Mouse (Mus musculus): Measurements from ENCODE around the gene Camk2d.

Gene Camk2d

DNA sequence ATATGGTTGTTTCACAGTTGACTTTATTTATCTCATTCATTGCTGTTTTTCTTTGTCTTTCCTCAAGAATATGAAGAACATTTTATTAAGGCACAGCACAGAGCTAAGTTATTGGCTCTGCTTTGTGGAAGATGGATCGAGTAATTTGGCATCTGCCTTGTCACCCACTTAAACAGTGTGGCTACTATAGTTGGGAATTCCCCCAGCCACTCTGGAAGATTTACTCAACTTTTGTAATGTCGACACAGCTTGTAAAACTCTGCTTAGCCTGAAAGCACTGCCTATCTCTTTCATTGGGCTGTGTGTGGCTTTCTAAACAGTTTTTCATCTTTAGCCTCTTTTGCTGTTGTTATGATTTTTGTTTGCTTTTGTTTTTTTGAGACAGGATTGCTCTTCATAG is 56.3 kb downstream of the Camk2d start:
- DNase-seq (ENCODE audit: low read depth) = no peak

DNA sequence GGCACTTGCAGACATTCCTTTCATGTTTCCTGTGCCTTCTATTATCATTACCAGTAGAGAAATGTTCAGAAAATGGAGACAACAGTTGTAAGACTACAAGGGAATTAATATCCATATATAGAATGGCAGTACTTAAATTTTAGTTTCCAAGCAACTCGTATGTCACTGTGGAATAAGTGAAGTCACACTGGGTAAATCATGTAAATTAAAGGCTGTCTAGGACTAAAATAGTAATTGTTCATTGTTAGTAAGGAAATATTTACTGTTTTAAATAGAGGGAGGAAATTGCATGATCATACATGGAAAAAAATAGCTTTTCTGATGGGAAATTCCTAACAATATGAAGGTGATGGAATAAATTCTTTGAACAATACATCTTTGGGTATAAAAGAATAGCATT is 57.0 kb downstream of the Camk2d start:
- DNase-seq (ENCODE audit: low read depth) = no peak

DNA sequence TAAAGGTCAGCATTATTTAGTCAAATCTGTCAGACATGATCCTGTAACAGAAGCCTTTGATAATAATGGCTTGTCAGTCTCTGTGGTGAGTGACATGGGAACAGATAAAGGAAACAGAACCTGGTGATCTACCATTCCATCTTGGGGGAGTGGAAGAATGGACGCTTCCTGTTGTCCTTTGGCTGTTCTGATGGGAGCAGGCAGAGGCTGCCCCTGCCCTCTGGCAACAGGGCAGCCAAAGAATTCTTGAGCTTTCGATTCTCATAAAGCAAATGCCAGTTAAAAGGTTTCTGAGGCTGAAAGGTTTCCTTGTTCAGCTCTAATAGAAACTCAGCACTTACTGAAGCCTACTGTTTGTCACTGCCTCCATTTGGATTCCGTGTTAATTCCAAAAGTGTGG is 60.1 kb downstream of the Camk2d start:
- no peak for DNase-seq (ENCODE audit: low read depth)

DNA sequence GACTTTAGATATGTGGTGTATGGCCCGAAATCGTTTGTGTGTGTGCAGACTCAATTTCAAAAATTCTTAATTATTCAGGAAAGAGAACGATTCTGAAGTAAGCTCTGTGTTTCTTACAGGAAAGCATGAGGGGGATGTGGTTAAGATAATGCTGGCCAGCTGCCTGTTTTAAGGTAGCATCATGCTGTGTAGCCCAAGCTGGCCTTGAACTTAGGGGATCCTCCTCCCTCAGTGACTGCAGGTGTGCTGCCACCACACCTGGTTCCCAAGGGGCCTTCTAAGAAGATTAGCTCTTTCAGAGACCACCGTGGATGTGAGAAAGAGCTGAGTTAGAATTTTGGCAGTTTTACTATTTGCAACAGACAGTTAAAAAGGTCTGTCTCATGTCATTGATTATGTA is 61.8 kb downstream of the Camk2d start:
- DNase-seq (ENCODE audit: low read depth) = no peak

DNA sequence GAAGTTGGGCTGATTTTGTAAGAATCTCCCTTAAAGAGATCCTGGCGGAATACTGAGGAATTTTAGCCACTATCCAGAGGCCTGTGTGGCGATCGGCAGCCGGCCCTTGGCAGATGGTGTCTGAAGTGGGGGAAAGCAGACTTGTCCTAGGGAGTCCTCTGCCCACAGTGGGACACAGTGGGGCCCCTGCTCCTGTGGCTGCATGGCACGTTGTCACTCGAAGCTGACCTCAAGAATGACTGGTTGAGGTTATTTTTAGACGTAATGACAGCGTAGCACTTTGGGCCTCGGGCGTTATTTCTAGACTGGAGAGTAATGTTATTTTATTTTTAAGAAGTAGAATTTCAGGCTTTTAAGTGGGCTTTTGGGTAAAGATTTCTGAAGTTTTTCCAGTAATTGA is 62.7 kb downstream of the Camk2d start:
- no peak for DNase-seq (ENCODE audit: low read depth)

DNA sequence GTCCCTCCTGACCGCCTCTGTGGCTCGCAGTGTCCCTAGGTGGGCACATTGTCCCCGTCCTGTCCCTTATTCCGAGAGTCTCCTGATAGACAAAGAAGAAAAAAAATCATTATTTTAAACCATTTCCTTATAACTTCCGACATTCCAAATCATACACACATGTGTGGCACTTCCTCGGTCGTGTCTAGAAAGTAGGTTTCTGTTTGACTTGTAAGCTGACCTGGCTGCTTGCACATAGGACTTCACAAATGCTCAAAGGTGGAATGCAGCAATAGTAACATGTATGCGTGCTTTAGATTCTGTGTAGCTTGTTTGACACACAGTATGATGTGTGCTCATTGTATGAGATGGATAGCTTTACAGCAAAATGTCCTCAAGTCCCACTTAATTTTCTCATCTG is 63.1 kb downstream of the Camk2d start:
- DNase-seq (ENCODE audit: low read depth) = no peak

DNA sequence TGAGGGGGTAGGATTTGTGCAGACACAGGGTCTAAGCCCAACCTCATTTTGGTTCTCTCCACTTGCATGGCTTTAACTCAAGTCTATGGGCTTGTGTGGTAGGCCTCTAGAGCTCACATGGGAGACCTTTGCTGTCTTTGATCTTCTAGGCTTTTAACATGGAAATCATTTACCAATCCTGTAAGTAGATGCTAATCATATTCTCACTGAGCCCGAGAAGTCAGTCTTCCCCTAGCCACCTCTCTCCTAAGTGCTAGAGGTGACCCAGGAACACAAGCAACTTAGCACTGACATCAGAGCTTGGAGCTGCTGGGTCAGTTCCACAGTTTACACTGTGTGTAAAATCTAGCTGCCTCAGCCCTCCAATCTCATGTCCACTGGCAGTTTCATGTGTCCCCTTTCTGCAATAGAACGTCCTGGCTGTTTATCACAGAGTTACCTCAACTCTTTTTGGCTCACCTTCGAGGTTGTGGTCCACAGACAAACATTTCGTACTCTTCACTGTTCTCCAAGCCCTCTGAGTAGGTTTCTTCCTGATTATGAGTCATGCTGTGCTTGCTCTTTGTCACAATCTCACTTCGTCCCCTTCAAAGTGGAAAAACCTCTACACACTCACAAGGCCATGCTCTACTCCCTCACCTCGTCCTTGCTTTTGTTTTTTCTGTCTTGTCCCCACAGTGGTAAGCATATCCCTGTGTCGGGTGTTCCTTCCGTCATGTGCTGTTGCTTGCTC is 63.9 kb downstream of the Camk2d start:
- no peak for DNase-seq (ENCODE audit: low read depth)

DNA sequence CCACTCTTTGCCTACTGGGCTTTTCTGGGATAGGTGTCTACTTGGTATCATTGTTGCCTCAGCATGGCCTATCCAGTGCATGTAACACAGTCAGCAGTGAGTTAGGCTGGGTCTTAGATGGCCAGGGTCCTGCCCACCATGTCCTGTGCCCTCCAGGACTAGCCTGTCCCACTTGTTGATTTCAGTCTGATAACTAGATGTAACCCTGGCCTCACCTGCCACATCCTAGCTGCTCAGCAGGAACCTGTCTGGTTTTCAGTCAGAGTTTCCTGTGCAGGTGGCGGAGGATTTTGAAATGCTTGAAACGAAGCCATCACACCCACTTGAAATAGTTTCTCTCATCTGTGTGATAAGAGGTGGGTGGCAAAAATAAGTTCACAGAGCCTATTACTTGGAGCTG is 64.5 kb downstream of the Camk2d start:
- DNase-seq (ENCODE audit: low read depth) = no peak

DNA sequence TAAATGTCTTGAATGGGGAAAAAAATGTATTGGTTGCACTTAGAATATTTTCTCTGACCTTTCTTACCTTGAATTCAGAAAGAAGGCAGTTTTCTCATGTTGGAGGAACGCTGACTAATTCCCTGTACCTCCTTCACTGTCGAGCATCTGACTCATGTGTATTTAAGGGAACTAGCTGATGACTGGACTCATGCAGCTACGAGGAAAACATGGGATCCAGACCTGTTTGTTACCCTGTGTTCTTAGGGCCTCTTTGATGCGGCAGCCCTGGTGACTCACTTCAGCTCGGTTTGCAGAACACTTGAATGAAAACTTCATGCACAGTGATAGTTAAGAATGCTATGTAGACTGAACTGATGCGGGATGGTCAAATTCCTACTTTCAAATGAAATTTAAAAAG is 64.9 kb downstream of the Camk2d start:
- no peak for DNase-seq (ENCODE audit: low read depth)

DNA sequence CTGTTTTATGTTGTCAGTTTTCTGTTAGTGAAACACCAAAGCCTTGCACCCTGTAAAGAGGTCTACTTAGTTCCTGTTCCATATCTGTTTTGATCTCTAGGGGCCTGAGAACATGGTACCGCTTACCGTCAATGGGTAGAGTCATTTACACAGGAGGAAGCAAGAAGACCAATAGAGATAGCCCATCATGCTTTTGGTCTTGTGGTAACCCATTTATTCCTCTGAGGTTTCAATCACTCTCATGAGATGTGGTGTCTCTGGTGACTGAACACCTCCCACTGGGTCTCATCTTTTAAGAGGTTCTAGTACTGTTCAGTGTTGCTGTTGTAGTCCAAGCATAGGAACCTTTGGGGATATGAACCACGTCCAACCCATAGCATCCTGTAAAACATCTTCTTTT is 65.8 kb downstream of the Camk2d start:
- DNase-seq (ENCODE audit: low read depth) = no peak

DNA sequence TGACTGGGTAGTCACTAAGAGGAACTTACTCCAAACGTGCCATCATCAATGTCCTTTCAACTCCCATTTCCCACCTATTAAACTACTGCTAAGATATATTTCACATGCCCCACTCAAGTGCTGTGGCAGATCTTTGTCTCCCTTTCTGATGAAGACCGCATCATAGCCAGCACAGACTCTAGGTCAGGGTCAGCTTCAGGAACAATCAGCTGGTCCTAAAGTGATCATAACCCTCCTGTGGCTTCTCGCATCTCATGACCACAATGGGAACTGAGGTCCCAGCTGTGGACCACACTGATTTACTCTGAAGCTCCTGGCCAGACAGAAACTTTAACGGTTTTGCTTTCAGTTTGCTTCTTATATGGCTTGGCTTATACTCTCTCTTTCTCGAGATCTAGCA is 67.3 kb downstream of the Camk2d start:
- no peak for DNase-seq (ENCODE audit: low read depth)

DNA sequence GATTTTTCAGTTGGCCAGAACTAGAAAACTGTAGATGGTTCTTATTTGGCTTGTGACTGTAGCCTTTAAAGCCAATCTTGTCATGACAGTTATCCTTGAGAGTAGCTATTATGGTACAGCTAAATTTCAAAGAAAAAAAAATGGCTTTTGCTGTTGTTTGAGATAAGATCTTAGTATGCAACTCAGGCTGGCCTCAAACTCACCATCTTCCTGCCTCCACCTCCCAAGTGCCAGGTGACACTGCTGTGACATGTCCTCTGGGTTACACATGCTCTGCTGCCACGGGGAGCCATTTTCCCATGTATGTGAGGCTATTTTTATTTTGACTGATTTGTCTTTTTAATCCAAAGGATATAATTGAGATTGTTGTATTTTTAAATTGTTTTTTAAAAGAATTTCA is 69.8 kb downstream of the Camk2d start:
- no peak for DNase-seq (ENCODE audit: low read depth)

DNA sequence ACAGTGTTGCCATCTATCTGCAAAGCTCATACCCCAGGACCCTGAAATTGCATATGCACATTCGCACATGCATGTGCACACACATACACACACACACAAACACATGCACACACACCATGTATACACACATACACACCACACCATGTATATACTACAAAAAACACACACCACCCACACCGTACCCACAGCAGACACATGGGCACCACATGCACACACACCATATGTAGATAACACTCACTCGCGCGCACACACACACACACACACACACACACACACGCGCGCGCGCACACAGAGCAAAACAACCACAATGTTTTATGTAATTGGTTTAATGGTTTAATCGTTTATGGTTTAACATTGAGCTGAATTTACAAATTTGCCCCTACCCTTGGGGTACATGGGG is 70.9 kb downstream of the Camk2d start:
- no peak for DNase-seq (ENCODE audit: low read depth)

DNA sequence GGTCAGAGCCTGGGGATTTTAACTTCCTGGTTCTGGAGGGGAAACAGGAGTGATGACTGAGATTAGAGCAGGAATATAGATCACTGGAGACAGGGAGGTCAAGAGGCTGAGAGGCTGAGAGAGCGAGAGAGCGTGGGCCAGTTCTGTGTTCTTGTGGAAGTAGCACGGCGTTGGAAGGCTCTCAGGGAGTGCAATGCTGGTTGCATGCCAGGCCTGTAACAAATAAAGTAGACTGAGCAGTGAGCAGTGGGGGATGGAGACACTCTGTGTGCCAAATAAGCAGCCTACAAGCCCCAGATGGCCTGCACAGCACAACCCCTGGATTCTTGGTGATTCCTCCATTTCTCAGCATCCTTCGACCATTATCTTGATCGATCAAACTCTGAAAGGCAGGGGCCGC is 71.3 kb downstream of the Camk2d start:
- DNase-seq (ENCODE audit: low read depth) = no peak

DNA sequence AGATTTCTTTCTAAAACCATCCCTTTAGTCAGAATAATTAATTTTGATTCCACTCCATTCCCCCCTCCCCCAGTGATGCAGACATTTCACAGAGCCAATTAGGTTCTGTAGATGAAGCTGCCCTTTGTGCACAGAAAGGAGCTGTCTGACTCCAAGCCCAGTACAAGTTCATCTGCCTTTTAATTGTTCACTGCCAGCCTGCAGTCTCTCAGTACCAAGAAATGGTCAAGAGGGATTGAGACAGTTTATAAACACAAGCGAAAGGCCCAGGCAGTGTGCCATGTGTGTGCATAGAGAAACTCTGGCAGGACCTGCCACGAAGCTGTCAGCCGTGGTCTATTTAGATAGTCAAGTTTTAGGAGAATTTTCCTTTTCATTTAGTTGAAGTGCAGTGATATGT is 72.0 kb downstream of the Camk2d start:
- no peak for DNase-seq (ENCODE audit: low read depth)

DNA sequence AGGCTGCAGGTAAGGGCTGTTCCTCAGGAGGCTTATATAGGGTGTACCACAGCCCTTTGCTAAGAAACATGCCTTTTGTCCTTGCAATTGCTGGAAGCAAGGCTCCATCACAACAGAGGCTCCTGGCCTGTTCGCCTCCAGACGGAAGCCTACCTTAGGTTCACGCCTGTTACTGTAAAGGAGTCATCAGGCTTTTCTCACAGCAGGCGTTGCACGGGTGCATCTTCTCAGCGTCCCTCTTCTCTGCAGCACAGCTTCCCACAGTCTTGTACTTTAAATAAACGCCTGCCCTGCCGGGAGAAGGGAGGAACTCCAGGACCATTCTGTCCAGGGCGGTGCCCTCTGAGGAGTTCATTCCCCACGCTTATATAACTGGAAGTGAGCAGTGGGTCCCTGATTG is 72.6 kb downstream of the Camk2d start:
- DNase-seq (ENCODE audit: low read depth) = no peak

DNA sequence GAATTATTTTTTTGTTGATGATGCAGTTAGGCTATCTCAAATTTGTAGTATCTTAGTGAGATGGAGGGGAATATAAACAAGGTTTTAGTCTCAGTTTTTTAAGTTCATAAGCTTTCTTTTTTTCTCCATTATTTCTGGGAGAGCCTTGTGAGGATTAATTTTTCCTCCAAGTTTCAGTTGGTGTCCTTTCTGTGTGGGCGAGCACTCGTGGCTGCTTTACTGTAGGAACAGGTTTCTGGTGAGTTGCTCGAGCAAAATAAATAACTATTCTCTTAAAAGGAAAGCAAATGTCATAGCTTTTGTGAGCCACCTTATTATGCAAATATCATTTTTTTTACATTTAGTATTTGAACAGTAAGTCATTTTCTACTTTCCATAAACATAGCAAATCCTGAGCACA is 74.3 kb downstream of the Camk2d start:
- no peak for DNase-seq (ENCODE audit: low read depth)

DNA sequence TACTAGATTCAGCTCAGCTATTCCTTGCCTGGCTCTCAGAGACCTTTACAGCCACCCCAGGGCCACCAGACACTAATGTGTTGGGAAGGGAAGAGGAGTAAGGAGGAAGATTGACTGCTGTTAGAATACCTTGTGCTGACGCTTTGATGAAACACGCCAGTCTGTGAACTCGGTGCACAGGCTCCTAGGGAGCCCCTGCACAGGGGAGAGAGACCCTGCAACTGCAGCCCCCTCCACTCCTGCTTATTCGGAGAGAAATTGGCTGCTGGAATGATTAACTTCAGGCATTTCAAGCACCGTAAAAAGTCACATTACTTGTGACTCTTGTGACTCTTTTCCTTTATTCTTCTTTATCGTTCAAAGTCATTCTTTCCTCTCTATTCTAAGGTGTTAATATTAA is 75.2 kb downstream of the Camk2d start:
- no peak for DNase-seq (ENCODE audit: low read depth)

DNA sequence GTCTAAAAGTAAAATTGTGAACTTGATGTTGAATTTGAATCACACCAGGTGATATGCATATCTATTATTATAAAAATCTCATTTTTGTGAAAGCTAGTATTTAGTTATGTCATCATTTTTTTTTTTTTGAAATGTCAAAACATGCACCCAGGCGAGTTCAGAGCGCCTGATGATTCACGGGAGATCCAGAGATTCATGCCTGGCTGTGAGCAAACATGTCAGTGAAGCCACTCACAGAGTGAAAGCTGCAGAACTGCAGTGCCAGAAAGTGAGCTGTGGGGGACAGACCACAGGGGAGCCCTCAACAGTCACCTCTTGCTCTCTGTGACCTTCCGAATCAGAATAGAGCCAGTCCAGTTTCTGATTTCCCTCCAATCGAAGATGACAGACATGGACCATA is 84.9 kb downstream of the Camk2d start:
- DNase-seq (ENCODE audit: low read depth) = no peak

DNA sequence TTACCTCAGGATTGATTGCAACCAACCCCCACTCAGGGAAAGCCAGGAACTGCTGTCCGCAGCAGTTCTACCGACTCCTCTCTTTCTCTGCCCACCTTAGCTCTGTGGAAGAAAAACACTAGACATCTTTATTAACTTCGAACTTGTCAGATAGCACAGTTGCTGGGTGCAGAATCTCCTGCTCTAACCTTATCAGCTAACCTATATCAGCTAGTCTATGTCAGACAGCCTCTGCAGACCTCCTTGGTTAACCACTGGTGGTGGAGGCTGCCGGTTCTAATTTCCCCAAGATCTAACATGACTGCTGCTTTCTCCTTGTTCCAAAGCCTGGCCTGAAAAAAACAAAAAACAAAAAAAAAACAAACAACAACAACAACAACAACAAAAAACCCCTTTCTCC is 85.9 kb downstream of the Camk2d start:
- no peak for DNase-seq (ENCODE audit: low read depth)

DNA sequence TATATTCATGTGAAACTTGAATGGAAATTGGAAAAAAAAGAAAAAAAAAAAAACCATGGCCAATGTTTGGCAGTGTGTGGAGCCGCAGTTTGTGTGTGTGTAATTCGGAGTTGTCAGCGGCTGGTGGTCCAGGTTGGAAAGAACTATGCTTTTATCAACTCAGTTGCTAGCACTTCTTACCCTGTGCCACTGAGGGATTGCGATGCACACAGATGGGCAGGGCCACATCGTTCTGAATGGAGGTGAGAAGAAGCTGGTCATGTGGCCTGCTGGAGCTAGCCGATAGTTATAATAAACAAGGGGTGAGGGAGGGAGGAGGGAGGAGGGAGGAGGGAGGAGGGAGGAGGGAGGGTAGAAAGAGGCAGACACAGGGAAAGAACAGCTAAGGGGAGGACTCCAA is 89.3 kb downstream of the Camk2d start:
- DNase-seq (ENCODE audit: low read depth) = no peak

DNA sequence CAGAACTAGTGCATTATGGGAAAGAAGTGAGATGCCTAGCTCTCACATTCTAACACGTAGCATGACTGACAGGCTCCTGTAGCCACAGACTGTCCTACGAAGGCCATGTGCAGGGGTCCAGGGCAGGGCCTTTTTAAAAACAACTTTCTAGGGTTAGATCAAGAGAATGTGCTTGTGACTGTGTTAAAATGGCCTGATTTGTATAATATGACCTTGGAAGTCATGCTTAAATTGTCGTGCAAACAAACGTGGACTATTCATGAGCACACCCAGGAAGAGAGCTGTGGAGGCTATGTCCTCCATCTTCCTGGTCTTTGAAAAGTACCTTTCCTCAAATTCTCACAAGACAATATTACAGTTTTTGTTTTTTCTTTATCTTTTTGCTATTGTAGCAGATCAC is 91.0 kb downstream of the Camk2d start:
- no peak for DNase-seq (ENCODE audit: low read depth)

DNA sequence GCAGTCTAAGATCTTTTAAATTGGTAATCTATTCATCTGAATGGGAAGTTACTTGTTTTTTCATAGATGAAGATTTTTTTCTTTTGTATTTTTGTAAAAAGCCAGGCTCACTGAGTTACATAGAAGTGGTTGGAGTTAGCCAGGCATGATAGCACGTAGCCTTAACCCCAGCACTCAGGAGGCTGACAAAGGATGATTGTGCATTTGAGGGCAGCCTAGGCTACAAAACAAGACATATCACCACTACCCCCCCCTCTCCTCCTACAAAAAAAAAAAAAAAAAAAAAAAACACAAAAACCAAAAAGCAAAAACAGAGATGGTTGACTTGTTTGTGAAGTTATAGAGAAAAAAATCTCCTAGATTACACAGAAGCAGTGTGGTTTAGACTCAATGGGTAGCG is 92.4 kb downstream of the Camk2d start:
- DNase-seq (ENCODE audit: low read depth) = no peak

DNA sequence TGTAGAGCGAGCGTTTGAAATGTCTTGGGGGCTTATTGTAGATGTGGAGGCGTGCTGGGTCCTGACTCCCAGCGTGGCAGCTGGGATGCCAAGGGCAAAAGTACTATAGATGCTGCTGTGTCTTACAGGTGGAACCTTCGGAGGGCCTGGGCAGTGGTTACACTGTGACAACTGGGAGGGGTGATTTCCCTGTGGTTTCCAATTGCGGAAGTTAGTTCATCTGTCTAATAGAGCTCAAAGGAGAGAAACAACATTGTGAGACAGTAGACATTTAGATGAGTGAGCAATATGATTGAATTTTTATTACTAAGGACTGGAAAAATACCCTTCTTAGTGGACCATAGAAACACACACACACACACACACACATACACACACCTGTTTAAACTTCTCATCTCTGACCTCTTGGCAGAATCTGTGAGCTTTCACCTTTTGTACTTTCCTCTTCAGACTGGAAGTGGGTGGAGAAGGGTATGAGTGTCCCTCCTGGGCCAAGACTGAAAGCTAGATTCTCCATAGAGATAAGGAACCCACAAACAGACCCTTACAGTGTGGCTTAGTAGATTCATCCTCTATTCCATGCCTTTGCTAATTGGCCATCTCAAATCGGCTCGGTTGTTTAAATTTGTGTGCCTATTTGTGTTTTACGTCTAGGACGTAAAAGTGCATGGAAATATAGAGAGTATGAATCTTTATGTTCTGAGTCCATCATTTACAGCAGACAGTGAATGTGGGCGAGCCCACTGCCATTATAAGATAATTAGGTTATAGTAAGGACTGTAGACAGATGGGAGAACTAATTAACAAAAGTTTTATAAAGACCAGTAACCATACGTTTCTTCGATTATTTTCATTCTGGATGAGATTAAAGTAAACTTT is 94.8 kb downstream of the Camk2d start:
- peak; percentile 25 for DNase-seq (ENCODE audit: low read depth)

All from c-Kit-positive CD71-negative TER-119-negative erythroid progenitor cells, embryonic 14.5 days (primary cell).